Mouse (Mus musculus) kidney, adult 2 months (tissue): Measurements from ENCODE around the gene Id3.

Experiments used
- CTCF ChIP-seq: fragments of 200-500 bp; conservative IDR thresholded peaks from 2 replicates; pipeline ENCODE4 v1.5.1; 2011; ENCODE audit warnings: low read depth, mild to moderate bottlenecking, control low read depth, low read length, moderate library complexity, mixed read lengths; ENCODE audit not compliant: insufficient read depth, insufficient read length
- POLR2A ChIP-seq: fragments of 200-500 bp; IDR thresholded peaks from one replicate; pipeline ENCODE4 v1.6.1; 2011; ENCODE audit warnings: low read depth, low read length, control low read depth

GRCm38 (mm10) chr4:136094519-136095219 is 48.6 kb upstream of the Id3 start:
- TF ChIP-seq CTCF (no peak), POLR2A (no peak)
